Mouse (Mus musculus) neural tube, embryonic 10.5 days (tissue): ENCODE results near the gene Rnasek.
A peak's percentile ranks its signal among the peaks of the same experiment; 100 is the strongest.

Source experiments
- DNase-seq: peaks from one replicate; pipeline ENCODE4 v3.0.0-alpha.2; 2017; ENCODE audit warnings: low spot score; ENCODE audit errors: extremely low spot score

The Rnasek gene

DNA sequence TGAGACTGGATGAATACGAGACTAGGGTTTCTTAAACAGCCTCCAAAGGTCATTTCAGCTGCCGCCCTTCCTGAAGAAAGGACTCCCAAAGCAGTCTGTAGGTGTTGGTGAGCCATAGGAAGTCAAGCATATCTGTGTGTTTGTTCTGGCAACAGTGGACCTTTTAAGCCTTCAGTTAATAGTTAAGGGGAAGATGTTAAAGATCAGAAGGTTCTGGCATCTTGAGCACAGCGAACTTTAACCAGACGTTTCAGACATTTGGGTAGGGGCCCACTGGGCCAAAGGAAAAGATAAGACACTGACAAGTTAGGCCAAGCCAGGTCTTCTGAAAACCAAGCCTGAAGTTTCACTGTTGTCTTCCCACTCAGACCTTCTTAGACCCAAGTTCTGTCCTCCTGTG is 21.6 kb downstream of the Rnasek start:
- DNase-seq: no peak

DNA sequence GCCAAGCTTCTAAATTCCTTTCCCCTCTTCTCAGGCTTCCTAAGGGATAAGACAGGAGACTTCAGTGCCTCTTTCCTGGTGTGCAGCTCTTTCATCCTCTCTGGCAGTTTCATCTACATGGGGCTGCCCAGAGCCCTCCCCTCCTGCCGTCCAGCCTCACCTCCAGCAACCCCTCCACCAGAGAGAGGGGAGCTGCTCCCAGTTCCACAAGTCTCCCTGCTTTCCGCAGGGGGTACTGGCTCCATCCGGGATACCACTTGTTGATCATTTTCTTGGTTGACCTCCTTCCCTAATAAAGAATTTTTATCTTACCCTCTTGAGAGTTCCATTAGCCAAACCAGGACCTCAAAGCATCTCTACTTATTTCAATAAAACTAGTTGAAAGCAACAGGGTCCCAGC is 23.5 kb downstream of the Rnasek start:
- no peak for DNase-seq

DNA sequence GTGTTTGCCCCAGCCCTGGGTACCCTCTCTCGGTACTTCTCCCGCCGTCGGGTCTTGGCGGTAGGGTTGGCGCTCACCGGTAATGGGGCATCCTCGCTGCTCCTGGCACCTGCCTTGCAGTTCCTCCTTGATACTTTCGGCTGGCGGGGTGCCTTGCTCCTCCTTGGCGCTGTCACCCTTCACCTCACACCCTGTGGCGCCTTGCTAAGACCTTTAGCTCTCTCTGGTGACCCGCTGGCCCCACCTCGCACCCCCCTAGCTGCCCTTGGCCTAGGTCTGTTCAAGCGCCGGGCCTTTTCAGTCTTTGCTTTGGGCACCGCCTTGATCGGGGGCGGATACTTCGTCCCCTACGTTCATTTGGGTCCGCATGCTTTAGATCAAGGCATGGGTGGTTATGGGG is 24.3 kb downstream of the Rnasek start:
- DNase-seq: peak; percentile 23

DNA sequence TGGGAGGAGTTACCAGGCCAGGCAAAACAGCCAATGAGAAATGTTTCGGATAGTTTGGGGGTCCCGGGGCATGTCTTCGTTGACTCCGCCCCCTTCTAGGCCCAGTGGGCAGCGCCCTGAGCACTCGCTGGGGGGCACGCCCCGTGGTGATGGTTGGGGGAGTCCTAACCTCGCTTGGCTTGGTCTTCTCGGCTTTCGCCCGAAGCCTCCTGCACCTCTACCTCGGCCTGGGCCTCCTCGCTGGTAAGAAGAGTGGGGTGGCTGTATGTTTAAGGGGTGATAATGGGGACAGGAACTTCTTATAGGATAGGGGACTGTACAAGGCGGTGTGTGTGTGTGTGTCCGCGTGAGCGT is 24.8 kb downstream of the Rnasek start:
- DNase-seq: no peak

DNA sequence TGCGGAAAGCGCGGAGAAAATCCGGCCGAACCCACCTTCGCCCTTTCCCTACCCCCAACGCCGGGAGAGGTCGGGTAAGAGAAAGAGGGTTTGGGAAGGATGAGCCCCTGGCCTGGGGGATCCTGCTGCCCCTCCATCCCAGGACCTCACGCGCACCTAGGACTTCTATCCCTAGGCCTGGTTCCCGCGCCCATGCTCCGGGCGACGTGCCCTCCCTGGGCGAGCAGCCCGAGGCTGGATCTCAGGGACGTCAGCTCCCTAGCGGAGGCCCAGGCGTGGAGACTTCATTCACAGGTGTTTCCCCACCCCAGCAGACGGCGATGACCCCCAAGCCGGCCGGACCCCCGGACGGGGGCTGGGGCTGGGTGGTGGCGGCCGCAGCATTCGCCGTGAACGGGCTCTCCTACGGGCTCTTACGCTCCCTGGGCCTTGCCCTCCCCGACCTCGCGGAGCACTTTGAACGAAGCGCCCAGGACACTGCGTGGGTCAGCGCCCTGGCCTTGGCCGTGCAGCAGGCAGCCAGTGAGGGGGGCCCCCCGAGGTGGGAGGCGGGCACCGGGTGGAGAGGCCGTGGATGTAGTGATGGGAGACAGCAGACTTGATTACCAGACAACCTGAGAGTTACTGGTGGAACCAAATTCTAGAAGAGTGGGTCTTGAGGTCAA is 25.3 kb downstream of the Rnasek start:
- DNase-seq: peak; percentile 64

DNA sequence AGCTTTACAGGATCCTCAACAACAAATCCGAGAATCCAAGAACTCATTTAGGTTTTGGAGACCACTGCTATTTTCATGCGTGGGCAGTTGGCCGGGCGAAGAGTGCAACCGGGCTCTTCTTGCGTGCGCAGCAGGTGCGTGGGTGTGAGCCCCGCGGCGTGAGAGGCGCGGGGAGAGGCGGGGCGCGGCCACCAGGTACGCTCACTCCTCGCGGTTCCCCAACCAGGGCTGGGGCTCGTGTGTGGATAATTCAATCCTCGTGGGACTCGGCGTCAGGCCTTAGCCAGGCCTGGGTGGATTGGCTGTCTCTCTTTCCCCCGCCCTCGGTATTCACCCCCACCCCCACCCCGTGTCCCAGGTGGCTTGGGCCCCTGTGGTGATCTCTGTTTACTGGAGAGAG is 25.9 kb downstream of the Rnasek start:
- no peak for DNase-seq

DNA sequence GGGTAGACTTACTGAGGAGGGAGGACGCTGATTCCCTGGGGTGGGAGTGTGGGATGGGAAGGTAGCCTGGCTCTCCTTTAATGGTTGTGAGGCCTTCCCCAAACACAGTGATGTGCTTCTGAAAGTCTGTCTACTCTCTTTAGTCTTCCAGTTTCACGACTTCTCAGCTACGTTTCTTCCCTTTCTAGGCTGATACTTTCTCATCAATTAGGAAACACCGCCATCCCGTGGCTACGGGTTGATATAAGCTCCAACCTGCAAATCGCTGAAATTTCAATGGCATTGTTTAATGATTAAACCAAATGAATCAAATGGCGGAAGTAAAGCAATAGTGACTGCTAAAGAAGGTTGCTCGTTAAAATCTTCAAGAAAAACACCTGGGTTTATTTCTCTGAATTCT is 26.7 kb downstream of the Rnasek start:
- DNase-seq: peak; percentile 51

DNA sequence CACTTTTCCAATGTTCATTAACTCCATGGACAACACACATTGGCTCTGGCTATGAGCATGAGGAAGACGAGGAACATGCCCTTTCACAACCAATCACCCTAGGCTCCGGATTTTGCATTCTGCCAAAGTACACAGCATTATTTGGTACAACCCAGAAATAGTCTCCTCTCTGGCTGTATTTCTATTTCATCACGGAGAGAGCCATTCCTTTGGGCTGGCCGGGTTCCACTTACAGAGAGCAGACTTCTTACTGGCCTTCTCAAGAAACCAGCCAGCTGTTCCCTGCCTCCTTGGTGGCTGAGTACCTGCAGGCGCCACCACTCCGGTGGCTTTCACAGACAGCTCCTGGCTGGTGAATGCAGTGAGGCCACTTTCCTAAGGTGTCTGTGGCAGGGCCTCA is 27.2 kb downstream of the Rnasek start, which contains the start of gene Slc16a11:
Slc16a11 (plus strand) TSS at position 330 of the 400 bp plus-strand sequence.
- no peak for DNase-seq

DNA sequence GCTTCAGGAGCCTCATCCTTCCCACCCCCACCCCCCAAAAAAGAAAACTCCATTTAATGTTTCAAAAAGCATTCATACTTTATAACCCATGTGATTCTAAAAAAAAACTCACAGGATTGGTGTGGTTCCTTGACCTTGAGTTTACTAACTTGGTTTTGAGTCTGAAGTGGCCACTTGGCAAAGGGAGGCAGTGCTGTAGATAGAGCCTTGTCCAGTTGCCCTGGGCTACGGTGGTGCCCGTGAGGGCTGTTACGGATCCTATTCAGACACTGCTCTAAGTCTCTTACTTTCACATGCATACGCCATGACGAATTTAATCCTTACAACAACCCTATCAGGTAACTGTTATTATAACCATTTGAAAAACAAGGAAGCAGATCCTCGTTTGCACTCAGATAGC is 27.7 kb downstream of the Rnasek start:
- DNase-seq: no peak

DNA sequence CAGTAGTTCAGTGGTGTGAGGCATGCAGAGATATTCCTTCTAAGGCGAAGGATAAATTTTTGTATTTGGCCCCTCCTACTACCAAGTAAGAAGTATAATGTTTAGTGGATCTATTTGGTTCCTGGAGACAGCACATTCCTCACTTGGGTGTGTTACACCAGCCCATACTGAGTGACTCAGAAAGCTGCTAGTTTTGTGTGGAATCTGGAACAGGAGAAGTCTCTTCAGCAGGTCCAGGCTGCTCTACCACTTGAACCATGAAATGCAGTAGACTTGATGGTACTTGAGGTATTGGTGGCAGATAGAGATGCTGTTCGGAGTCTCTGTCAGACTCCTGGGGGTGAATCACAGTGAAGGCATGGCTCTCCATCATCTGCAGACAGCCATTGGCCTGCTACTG is 29.0 kb downstream of the Rnasek start:
- no peak for DNase-seq

DNA sequence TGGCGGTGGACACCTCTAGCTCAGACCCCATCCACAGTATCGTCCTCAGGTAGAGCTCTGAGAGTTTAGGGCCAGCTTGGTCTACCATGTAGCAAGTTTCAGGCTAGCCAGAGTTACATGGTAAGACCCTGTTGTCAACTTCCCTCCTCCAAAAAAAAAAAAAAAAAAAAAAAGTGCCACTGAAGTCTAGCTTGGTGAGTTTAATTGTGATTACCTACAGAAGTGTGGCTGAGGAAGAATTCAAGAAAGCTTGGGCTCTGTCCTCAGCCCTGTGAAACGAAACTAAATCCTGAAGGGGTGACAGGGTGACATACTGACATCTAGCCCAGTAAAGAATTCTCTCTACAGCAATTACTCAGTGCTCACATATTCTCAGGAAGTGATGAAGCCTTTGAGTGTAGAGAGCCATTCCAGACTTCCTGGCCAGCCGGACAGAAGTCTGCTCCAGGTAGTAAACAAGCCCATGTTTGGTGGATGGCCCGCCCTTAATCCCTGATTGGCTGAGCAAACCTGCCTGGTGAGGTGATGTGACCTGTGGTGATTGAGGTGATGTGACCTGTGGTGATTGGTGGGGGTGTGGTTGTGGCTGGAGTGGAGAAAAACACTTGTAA is 30.8 kb downstream of the Rnasek start:
- DNase-seq: no peak

DNA sequence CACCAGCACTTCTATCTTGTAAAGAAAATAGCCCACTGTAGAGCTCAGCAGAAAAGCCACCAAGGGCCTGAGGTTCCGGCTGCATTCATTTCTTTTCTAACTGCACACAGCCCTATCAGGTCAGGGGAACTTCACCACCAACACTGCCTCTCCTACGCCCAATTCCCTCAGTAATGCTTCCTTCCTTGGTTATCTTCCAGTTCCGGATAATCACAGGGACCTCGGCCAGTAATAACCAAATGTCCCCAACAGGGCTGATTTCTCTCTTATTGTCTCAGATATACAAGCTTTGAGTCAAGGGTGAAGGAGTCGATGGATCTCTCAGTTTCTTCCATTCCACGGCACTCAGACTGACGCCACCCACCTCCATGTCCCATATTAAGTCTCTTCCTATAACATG is 32.4 kb downstream of the Rnasek start:
- no peak for DNase-seq

DNA sequence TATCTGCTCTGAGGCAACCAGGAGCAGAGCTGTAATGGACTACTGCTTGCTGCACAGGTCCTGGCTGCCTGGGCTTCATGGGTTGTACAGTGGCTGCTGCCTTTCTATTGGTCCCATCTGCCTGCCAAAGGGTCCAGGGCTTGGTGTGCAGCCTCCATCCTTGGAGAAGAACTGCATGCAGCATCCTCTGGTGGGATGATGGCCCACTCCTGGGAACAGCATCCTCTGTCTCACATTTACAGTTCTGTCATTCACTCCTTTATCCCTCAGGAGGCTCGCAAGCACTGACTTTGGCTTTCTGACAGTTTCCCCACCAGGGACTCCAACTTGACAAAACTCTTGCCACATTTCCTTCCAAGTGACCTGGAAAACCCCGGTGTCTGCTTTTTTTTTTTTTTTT is 32.8 kb downstream of the Rnasek start:
- no peak for DNase-seq

DNA sequence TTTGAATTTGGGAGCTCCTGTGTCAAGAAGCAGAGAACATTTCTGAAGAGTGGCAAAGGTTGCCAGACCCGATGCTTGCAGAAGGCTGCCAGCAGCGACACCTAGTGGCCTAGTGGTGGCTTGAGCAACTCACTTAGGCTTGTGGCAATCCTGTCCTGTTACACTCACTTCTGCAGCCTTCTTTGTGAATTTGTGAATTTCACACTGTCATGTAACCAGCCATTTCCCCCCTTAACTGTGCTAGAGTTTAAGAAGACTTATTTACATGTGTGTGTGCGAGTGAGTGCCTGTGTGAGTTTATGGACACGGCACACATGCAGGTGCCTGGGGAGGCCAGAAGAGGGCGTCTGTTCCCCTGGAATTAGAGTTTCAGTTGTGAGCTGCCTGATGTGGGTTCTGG is 38.0 kb downstream of the Rnasek start:
- DNase-seq: peak; percentile 82

DNA sequence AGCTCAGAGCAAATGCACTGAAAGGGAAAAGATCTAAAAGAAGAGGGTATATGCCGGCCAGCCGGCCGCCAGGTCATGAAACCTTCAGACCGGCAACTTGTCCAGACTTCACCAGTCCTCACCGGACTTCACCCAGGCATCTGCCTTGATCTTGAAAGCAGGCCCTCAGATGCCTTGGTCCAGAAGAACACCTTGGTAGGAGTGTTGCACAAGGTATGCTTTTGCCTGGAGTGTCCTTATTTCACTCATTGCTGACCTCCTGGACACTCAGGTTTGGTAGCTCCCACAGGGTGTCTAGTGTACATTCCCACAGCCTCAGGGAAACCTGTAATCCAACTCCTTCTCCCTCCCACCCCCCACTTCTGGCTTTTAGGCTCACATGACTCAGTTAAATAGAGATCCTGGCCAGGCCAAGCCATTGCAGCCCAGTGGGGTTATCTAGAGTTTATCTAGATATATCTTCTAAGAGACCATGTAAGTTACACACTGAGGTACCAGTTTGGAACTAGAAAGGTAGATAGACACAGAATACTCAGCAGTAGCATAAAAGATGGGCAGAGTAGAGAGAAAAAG is 39.5 kb downstream of the Rnasek start:
- DNase-seq: no peak

DNA sequence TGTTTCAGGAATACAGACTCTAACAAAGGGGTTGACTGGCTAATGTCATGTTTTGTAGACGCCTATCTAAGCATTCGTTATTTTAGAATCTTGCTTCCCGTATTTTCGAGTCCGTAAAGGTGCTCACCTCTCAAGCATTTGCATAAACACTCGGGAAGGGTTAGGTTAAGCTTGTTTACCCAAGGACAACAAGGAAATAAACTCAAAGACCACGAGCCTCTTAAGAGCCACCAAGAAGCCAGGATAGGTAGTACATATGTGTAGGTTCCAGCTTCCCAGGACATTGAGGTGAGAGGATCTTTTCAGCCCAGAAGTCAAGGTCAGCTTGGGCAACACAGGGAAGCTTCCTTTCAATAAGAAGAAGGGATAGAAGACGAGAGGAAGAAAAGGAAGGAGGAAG is 40.5 kb downstream of the Rnasek start:
- no peak for DNase-seq

DNA sequence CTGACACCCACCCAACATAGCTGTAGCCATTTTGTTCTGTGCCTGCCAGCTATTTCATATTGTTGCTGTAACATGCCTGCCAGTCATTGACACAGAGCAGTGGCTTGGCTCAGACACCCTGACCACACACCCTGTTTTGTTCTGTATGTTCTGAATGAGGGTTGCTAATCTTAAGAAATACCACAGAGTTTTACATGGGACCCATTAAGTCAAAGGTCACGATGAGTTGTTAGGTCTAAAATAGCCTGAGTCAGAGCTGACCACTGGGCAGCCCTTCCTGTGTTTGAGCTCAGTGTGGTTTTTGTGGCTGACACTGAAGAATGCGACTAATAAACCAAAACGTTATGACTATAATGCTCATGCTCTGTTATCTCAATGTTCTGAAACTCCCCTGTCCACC is 41.3 kb downstream of the Rnasek start:
- no peak for DNase-seq

DNA sequence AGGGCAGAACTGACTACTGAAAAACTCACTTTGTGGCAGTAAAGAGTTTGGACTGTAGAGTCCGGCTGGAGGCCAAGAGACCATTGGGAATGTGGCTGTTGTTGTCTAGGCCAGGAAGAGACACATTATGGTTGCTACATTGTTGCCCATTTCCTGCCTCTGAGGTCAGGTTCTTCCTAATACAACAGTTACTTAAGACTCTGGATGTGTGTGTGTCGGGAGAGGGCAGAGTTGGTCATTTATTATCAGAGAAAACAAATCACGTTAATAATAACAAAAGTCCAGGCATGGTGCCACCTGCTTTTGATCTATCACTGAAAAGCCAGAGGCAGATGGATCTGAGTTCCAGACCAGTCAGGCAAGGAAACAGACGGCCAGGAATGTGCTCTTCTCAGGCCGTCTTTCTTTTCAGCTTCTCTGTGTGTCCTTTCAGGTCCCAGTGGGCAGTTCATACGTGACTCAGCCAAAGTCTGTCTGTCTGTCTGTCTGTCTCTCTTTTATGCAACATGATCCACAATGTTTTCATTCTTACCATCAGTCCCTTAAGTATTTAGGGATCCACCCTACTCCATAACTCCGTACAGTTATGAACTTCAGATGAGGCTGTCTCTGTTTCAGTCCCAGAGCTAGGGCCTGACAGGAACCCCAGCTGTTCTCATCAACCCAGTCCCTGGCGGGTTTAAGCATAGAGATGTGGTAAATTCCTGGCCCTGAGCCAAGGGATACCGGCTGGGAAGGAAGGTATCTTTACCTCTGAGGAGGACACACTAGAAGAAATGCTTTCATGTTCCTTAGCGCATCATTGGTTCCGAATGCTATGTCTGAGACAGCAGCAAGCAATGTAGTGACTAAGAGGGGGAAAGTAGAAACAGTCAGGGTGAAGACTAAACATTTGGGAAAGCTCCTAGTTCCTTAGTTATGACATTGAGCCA is 46.0 kb downstream of the Rnasek start:
- no peak for DNase-seq

DNA sequence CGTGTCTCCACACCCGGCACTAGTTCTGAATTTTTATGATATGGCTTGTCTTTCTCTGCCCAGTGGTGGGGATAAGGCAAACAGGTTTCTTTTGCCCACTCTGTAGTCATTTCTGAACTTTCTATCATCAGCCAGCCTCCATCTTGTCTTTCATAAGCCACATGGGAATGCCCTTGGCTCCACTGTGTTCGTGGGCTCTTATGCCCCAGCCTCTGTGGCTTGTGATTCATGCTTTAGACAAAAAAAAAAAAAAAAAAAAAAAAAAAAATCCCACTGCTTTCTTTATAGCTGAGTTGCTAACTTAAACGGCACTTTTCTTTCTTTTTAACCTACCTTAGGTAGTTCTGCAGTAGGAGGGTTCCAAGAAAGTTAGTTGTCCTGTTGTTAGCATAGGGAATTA is 47.5 kb downstream of the Rnasek start:
- no peak for DNase-seq

DNA sequence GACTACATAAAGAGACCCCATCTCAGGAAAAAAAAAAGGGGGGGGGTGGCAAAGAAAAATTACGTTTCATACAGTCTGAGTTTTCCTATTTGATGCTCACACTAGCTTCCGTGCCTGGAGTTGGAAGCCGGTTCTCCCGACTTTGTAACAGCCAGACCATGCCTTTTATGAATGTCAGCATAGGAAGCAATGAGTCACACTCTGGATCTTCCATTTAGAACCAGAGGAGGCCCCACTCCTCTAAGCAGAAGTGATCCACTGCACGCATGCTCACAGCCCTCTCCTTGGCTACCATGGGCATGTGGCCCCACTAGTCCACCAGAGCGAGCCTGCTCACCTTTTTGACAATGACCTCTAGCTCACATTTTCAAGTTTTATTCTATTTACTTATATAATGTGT is 48.5 kb downstream of the Rnasek start:
- DNase-seq: no peak

DNA sequence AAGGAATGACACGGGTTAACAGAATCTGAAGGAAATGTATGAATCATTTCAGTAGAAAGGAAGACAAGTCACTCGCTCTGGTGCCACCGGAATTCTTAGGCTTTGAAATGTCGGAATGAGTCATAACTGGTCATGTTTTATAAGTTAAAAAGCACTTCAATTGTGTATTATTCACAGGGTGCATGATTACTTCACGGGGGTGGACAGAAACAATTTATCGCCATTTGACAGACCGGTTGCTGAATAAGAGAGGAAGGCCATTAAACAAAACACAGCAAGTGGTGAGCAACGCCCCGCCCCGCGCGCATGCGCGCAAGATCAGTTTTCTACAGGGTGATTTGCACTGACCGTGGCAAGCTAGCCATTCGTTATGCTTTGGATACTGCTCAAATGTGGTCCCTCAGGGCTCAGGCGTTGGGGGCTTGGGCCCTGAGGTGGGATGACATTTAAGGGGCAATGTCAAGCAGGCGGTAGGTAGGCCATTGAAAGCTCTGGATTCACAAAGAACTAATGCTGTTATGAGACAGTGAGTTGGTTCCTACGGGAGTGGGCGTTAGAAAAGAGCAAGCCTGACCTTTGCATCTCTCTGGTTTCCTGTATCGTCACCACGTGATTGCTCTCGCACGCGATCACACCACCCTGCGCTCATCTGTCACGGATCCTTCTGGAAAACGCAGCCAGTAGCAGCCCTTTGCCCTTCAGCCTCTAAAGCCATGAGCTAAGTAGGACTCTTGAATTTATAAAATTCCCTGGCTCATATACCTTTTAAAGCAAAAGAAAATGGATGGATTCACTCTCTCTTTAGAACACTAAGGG is 50.1 kb downstream of the Rnasek start:
- DNase-seq: no peak
